Mouse (Mus musculus) left cerebral cortex, adult 11 months (tissue): ENCODE data around the gene Acap2.

Experiments
- DNase-seq: peaks from one replicate; pipeline ENCODE4 v3.0.0; 2022; ENCODE audit warnings: low spot score

The Acap2 gene

DNA sequence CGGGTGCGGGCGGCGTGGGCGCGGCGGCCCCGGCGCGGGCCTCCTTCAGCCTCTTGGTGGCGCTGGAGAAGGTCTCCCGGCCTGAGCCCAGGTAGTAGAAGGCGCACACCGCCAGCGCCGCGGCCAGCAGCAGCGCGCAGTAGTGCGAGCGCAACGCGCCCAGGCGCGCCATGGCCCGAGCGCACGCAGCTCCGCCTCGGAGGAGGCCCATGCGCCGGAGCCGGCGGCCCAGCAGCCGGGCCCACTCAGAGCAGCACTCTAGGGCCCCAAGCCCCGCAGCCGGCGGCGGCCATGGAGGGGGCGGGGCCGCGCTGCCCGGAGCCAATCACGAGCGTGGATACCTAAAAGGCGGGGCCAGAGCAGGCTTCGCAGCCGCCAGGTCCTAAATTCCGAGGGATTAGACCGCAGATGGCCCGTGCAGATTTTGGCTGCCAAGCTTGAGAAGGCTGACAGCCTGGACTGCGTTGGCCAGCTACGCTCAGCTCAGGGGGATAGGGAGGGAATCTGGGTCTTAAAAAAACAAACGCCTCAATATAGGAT lies 119.8 kb downstream of the Acap2 start, which contains the start of gene Xxylt1:
TSS of gene Xxylt1 (minus strand) at position 308 of the 540 bp plus-strand sequence.
- peak; percentile 91 for DNase-seq

DNA sequence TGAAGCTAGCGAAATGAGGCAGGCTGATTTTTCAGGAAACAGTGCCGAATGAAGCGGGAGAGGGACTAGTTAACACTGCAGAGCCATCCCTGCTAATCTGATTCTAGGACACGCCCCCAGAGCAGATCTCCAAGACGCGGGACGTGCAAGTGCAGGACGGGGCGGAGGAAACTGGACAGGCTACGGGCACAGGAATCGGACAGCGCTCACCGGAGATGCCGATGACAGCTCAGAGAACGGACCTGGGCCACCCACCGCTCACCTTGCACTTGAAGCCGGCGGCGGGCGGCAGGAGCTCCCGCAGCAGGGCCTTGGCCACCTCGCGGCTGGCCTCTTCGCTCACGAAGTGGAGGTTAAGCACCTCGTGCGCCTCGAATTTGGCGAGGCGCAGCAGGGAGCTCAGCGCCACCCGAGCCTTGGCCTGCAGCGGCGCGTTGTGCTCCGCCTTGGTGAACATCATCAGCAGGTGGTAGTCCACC lies 120.4 kb downstream of the Acap2 start:
- DNase-seq: no peak

DNA sequence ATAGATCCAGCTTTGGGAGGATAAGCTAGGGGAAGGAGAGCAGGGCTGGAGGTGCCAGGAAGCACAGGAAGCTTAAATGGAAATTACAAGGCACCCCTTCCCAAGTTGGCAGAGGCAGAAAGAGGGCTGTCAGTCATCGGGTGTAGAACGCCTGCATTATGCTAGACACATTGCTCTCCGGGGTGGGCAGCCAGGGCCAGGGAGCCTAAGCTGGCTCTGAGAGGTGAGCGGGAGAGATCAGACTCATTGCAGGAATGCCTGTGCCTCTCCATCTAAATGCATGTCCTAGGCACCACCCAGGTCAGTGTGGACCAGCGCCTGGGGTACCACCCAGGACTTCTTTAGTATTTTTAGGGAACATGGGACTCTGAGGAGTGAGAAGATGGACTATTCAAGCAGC lies 123.6 kb downstream of the Acap2 start:
- DNase-seq: no peak

DNA sequence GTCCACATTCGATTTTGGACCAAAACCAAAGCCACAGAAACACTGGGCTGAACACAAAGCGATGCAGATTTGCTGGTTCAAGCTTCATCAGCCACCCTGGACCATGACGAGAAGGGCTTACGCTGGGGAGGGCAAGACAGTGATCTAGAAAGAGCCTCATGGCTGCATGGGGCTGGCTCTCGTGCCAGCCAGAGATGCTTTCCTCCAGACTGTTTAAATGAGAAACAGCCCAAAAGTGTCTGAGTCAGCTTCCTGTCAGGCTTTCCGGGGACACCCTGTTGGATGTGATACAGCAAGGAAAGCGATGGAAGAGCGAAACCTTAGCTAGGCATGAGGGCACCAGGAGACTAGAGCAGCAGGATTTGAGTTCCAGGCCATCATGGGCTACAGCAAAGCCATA lies 124.6 kb downstream of the Acap2 start:
- DNase-seq: no peak

DNA sequence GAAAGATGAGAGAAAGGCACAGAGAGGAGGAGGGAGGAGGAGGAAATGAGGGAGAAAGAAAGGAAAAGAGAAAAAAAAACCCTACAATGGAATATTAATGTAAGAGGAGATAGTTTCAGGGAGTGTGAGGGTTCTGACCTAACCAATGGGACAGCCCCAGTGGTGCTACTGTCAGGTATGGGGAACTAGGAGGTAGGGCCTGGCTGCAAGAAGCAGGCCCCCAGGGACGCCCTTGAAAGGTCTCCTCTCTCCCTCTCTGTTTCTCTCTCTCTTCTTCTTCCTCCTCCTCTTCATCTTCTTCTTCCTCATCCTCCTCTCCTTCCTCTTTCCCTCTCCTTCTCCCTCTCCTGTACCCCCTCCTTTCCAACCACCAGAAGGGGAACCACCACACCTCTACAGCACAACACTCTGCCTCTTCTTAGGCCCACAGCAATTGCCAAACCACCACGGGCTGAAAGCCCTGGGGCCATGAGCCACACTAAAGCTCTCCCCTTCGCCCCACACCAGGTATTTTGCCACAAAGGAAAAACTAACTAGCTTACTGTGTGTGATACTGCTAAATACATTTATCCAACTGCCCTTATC lies 126.6 kb downstream of the Acap2 start:
- no peak for DNase-seq

DNA sequence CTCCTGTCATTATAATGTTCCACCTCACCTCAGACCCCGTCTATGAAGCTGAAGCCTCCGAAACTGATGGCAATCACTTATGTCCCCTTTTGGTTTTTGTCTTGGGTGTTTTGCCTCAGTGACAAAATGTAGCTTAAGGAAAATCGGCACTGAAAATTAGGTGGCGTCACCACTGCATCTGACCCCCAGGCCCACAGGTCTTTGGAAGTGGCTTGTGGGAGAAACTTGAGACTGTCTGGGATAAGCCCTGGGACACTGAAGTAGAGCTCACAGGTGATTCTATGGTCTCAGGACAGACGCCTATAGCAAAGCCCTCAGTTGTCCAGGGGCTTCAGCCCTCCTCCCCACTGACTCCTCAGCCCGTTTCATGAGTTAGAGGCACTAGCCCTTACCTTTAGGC lies 129.3 kb downstream of the Acap2 start:
- no peak for DNase-seq

DNA sequence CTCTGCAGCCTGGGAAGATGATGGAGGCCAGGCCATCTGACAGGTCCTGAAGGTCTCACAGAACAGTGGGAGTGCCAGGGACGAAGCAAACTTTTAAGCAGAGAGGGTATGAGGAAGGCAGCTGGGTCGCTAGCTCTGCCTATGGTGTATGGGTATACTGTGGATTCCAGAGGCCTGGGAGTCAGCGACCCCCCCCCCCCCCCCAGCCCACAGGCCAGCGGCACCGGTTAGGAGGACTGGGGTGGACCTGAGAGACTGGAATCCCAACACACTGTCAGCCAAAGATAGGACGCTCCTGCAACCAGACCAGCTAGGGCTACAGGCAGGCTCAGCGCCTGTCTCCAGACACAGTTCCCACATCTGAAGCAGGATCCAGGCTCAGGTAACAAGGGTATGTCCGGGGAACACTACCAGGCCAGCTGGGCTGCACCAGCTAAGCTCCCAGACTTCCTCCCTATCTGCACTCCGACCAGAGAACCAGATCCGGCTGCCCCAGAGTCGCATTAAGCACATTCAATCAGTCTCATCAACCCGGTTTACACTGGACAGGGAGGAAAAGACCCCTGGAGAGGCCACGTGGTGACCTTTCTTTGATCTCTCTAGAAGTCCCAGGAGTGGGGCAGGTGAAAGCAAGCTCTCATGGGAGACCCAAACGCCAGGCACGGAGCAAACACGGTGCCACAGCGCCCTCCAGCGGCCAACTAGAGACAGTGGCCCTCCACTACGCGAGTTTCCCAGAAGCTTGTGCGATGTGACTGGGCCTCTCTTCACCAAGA lies 130.5 kb downstream of the Acap2 start:
- DNase-seq: peak; percentile 74

DNA sequence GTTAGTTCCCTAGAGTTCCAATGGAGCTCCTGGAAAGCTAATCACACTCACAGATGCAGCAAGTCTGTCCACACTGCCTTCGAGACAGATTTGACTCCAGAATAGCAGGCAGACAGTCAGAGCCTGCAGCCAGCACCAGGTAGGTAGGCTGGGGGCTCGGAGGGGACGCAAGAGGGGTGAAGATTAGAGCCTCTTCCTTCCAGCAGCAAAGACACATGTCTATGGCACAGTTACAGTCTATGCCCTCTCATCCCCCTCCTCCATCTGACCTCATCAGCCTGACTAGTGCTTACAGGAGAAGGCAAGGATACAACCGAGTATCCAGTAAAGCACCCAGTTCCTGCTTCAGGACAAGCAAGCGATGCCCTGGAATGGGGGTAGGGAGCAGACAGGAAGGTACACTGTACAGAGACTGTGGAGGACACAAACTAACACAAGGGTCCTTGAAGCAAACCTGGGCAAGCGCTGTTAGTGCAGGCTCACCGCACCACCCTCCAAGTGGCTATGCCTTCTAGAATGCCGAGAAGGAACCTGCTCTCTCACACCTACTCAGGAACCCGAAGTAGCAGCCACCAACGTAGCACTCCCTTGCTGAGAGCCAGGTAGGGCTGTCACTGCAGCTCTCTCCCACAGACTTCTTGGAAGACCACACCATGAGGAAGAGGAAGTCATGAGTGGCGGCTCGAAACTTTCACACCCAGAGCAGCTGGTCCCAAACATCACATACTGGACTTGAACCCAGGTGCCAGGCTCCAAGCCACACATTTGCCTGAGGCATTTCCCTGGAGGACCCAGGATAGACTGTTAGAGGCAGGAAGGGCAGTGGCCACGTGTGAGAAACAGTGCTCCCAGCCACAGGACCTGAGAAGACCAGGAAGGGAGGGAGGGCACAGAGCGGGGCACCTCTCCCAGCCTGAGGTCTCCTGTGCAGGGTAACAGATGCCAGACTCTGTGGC lies 131.6 kb downstream of the Acap2 start:
- no peak for DNase-seq

DNA sequence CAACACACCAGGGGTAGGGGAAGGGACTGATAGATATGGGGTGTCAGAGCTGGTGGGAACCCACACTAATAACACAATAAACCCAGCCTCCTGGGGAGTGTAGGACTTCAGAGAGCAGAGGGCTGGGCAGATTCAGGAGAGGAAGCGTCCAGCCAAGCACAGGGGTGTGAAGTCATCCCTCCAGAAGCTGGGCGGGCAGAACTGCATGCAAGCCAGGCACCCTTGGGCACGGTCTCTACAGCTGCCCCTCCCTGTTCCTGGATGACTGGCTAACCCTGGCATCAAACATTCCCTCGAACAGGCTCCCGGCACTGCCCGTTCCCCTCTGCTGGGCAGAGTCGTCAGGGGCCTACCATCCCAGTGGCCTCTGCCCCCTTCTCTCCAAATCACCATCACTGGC lies 132.8 kb downstream of the Acap2 start:
- no peak for DNase-seq

DNA sequence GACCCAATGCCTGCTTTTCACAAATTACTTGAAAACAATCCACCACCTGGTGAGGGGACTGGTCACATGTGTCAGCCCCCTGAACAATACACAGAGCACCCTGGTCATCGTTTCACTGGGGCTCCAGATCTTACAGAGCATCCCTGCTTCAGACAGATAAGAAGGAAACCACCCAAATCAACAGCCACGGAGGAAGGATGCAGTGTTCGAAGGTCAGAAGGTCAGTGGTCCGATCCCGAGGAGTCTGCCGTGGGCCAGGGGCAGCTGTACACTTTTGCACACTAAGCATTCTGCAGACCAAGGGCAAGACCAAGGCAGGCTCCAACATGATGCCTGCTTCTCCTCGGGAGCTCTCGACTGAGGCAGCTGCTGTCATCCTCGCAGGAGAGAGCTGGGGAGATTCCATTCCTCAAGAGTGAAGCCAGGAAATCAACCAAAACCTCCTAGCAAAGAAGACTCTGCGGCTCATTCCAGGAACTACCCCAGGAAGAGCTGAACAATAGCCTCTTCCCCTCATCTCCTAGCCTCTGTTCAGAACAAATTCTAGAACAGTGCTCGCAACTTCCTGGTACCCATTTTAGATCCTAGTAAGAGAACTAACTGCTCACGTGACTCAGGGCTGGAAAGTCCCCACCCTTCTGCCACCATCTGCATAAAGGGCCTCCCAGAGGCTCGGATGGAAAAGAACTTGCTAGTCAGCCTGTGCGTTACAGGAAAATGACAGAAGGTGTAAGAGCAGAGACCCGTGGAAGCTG lies 134.5 kb downstream of the Acap2 start:
- no peak for DNase-seq

DNA sequence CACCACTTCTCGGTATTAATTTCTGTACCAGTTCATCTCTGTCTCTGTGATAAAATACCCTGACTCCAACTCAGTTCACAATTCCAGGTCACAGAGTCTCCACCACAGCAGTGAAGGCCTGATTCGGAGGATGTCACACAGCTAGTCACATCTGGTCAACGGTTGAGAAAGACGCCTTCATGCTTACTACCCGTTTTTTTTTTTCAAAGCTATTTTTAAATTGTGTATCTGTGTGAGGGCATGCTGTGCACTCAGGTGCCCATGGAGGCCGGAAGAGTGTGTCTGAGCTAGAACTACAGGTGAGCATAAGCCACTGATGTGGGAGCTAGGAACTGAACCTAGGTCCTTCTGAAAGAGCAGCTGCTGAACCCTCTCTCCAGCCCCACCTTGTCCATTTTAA lies 136.3 kb downstream of the Acap2 start:
- DNase-seq: no peak

DNA sequence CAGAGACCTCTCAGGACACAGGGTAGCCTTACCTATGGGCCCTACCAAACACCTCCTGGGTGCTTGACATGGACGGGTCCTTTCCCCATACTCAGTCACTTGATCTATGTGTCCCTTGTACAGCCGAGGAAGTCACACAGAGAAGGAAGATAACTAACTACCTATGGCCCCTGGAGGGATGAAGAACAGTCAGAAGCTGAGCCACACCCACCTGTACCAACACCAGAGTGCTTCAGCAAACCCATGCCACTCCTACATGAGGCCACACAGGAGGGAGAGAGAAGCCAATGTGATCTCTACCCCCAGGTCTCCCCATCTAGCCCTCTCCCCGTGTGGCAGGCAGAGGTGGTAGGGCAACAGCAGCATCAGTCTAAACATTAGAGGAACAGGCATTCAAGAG lies 138.1 kb downstream of the Acap2 start:
- DNase-seq: no peak

DNA sequence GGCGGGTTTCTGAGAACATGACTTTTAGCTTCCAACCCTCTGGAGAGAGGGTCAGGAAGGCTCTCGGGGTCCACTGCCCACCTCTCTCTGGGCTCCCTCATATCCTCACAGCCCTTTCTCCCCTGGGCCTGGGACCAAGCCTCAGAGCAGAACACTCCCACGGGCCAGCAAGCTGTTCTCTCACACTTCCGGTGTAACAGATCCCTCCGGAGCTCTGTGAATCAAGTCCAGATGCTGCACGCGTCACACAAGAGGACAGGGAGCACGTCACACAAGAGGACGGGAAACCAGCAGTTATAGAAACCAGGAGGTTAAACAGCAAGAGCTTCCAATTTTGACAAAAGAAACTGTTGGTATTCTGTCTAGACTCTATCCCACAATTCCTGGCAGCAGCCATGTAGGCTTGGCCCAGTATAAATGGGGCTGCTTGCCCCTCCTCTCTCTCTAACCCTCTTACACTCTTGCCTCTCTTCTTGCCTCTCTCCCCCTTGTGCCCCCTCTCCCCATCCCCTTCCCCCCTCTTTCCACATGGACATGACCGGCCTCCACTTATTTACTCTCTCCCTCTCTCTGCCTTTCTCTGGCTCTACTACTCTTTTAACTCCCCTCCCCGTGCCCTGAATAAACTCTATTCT lies 139.7 kb downstream of the Acap2 start:
- no peak for DNase-seq

DNA sequence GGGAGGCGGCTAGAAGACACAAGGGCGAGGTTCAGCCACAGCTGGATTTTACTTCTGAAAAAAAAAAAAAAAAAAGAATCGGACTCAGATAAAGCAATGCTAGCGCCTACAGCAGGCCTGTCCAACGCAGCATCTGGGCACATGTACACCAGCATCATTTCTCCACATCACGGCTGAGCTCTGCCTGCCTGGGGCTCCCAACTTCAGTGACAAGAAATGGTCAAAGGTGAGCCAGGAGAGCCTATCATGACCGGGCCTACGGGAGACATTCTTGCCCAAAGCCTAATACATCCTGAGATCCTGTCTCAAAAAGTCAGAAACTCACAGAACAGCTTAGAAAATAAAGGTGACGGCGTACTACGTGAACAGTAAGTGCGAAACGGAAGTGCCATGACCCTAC lies 140.3 kb downstream of the Acap2 start:
- no peak for DNase-seq

DNA sequence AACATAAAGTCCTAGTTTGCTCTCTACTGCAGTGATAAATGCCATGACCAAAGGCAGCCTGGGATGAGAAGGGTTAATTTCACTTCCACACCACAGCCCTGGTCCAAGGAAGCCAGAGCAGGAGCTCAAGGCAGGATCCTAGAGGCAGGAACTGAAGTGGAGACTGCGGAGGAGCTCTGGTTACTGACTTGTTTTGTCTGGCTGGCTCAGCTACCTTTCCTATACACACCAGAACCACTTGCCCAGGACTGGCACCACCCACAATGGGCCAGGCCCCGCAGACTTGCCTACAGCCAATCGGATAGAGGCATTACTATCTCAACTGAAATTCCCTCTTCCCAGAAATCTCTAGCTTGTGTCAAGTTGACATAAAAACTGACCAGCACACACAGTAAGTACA lies 140.8 kb downstream of the Acap2 start:
- no peak for DNase-seq

DNA sequence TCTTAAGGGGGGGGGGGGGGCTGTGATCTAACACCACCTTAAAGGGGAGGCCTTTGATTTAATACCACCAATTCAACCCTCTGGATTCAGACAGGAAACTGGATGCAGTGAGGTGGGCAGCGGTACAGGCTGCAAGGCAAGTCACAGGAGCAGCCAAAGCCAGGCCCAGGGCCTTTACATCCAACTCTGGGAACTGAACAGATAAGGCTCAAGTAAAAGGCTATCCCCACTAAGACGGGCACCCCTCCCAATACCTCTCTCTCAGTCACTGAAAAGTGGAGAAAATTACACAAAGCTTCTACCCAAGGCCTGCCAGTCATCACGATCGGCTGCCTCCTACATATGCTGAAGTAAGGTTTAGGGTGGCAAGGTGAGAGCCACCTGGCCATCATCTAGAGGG lies 141.3 kb downstream of the Acap2 start:
- no peak for DNase-seq

DNA sequence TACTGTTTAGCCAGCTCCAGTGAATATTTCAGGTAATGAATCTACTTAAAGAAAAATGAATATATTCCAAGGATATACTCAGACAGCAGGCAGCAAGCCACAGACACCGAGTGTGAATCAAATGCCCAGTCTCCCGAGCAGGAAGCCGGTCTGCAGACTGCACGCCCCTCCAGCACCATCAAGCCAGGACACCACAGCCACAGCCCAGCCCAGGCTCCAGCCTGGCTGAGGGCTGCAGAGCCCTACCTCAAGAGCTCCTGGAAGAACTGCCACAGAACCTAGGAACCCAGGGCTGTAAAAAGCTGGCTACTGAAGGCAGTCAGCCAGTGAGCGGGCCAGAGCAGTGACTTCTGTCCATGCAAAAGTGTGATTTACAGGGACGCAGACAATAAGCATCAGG lies 148.2 kb downstream of the Acap2 start:
- no peak for DNase-seq

DNA sequence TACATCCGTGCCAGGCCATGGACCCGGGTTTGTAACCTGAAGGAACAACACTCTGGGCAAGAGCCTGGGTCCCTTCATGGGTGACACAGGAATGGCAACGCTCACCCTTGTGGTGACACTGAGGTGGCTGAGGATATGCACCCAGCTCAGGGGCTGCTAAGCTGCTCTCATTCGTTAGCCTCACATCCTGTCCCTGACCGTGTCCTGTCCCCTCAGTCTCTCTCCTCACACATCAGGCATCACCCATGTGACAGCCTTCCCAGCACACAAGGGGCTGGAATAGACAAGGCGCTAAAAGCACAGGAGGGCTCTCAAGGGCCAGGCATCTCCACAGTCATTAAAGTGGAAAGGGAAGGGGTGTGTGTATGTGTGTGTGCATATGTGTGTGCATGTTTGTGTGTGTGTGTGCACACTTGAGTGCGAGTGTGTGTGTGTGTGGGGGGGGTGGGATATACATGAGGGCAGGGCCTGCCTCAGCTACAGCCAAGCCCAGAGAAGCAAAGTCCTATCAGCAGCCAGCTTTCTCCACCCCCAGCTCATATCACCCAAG lies 148.8 kb downstream of the Acap2 start:
- DNase-seq: no peak

DNA sequence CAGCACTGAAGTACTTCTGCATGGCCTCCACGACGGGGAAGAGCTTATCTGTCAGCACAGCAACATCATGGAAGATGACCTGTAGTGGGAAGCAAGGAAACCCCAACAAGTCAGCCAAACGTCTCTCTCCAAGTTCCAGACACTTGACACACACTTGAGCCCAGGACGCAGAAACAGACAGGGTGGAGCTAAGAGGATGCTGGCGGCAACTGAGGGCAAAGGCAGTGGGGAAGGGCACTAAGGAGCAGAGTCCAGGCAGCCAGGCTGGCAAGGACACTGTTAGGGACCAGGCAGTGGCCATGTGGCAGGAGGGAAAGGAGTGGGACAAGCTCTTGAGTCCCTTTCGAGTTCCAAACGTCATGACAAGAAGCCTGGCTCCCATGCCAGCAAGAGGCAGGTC lies 150.3 kb downstream of the Acap2 start:
- DNase-seq: no peak

DNA sequence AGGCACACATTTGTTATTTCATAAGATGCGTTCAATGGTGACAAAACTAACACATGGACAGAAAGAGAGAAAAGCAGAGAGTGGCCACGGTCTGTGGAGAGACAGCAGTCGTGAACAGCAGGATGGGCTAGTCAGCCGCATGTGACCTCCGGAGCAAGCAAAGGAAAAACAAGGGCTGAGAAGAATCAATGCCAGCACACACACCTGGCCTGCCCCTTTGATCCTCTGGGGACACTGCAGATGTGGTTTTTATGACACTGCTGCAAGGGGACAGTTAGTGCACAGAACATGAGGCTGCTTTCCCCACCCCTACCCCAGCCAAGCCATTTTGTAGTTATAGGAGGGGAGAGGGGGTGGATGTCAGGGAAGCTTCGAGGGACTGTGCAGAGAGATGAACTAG lies 152.9 kb downstream of the Acap2 start:
- DNase-seq: no peak
